Mouse (Mus musculus) adrenal gland (tissue): ENCODE results near the gene Il18.

ENCODE experiments used
- intact Hi-C: fragments of 180-260 bp; cut with DNase I; formaldehyde crosslinking; loops from one replicate; pipeline ENCODE4 v1.15.1; 2025

The Il18 gene

GRCm38 (mm10) chr9:50552206-50552605, 2.4 kb upstream of the Il18 start:
- intact Hi-C loops = no loop called here

GRCm38 (mm10) chr9:50553547-50553946, 1.1 kb upstream of the Il18 start:
- intact Hi-C loops = no loop called here

GRCm38 (mm10) chr9:50555094-50555446, 443 bp downstream of the Il18 start, which contains the start of gene Bco2:
Bco2 (minus strand) TSS chr9:50555181.
- intact Hi-C loops = no loop called here

DNA sequence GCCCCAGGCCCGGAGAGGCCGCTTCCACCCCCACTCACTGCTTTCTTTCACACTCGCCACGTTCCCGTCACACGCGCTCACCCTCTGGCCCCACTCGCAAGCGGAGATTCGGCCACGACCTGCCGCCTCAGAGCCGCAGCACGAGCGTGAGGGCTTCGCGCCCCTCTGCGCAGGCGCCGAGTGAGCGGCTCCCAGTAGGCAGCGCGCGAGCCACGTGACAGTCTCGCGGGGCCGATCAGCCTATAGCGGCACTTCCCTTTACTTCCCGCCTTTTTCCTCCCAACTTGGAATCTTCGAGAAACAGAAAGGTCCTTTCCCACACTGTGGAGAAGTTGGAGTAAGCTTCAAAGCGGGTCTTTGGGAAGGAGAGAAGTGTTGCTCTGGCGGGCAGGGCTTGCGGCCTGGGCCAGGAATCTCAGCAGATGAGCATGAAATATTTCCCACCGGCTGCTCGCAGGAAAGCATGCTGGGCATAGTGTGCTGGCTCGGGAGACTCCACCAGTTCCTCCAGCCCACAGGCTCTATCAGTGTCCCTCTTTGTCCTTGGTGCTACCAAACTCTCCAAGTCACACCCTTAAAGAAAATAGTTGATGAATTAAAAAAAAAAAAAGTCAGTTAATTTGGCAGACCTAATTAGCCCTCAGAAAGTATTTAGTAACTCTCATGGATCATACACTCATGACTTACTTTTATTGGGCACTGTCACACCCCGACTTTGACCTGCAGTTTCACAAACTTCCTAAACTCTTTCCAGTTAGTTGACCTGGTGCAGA, 6.7 kb downstream of the Il18 start, which contains the start of gene Tex12:
Gene Tex12, minus strand, starts transcription at position 181 of the 773 bp plus-strand sequence.
- intact Hi-C loops = no loop called here

DNA sequence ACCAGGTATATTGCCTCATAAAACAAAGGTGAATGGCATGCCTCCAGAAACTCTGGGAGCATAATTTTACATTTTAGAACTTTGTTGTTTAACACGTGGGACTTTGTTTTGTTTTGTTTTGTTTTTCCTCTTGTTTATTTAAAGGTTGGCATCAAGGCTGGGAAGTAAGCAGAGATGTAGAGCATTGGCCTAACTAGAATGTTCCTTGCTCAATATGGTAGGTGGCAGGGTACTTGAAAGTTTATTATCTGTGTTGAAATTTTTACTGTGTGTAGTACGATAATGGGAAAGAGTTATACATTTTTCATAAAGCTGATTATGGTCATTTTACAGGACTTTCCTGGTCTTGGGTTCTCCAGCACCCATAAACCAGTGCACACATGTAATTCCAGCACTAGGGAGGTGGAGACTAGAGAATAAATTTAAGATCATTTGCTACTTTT, 7.3 kb downstream of the Il18 start:
- intact Hi-C loops = no loop called here

- intact Hi-C loops = no loop called here
These were observed 10.5 kb downstream of the Il18 start for GRCm38 (mm10) chr9:50565173-50565572.

GRCm38 (mm10) chr9:50565940-50566339, 11.3 kb downstream of the Il18 start:
- intact Hi-C loops = no loop called here

- intact Hi-C loops = no loop called here
These were observed 12.7 kb downstream of the Il18 start for GRCm38 (mm10) chr9:50567372-50567771.

DNA sequence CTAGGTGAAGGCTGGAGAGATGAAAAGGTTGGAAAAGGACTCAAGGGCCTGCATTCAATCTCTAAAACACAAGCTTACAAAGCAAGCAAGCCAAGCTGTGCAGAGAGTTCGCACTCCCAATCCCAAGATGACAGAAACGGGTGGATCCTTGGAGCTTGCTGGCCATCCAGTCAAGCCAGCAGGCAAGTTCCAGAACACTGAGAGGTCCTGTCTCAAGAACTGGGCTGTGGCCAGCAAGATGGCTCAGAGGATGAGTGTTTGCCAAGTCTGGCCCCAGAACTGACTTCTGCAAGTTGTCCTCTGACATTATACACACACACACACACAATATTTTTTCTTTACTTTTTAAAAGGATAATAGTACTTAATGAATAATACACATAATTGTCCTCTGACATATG, 13.3 kb downstream of the Il18 start:
- intact Hi-C loops = no loop called here

- intact Hi-C loops = no loop called here
These were observed 15.2 kb downstream of the Il18 start for GRCm38 (mm10) chr9:50569599-50570525.

GRCm38 (mm10) chr9:50580370-50580769, 25.7 kb downstream of the Il18 start:
- intact Hi-C loops = no loop called here

DNA sequence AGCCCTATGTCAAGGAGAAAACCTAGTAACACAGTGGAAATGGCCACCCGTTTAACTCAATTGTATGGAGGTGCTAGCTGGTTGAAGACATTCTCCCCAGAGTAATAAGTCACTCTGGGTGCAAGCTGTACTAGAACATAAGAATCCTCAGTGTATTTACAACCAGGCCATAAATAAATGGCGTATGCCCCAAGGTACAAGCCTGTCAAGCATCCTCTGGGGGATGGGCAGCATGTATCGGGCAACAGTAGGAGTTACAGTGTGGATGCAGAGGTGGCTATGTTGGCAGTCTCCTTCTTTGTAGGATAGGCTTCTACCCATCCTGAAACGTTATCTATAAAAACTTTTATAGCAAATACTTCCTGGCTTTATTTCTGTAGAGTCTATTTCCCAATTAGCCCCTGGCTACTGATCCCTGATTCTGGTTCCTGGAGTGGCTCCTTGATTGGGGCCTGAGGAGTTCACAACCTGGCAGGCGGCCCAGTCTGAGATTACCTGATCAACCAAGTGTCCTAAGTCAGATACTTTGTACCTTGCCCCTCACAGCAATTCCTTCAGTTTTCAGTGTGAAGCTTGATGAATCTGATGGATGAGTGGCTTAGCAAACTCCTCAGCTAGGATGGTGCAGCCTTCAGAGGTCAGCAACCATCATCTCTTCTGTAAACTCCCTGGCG, 30.7 kb downstream of the Il18 start:
- intact Hi-C loops = no loop called here

- intact Hi-C loops = no loop called here
These were observed 32.3 kb downstream of the Il18 start for GRCm38 (mm10) chr9:50586955-50587354.

GRCm38 (mm10) chr9:50590856-50591518, 36.4 kb downstream of the Il18 start:
- intact Hi-C loops = loop anchor here (10.0 kb wide), 1 partner anchor 146 kb away; no protein-coding TSS in a partner anchor

GRCm38 (mm10) chr9:50592955-50593354, 38.3 kb downstream of the Il18 start:
- intact Hi-C loops = loop anchor here (10.0 kb wide), 1 partner anchor 148 kb away; no protein-coding TSS in a partner anchor

GRCm38 (mm10) chr9:50593544-50593943, 38.9 kb downstream of the Il18 start:
- intact Hi-C loops = loop anchor here (10.0 kb wide), 1 partner anchor 149 kb away; no protein-coding TSS in a partner anchor

- intact Hi-C loops = loop anchor here (10.0 kb wide), 1 partner anchor 150 kb away; no protein-coding TSS in a partner anchor
These were observed 40.3 kb downstream of the Il18 start for GRCm38 (mm10) chr9:50594794-50595417.

DNA sequence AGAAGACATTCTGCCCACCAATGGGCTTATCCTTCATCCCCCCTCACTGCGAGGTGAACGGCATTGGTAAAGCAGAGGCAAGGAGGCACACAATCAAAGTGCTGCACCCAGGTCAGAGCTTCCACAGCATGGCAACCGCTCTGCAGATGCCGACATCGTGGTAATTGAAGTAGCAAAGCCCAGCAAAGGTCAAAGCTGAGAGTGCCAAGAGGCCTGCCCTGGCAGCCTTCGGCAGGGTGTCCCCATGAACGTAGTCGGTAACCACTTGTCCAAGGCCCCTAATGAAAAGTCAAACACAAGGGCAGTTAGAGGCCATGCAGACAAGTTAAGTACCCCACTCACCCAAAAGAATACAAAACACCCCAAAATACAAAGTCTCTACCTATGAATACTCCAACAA, 42.3 kb downstream of the Il18 start:
- intact Hi-C loops = loop anchor here (10.0 kb wide), 1 partner anchor 152 kb away; no protein-coding TSS in a partner anchor

- intact Hi-C loops = no loop called here
These were observed 46.9 kb downstream of the Il18 start for GRCm38 (mm10) chr9:50601536-50601935.
